Mouse (Mus musculus) brown adipose tissue, adult 24 weeks (tissue): ENCODE data around the gene Thop1. TPM values are rescaled to one million over a fixed set of nuclear protein-coding genes. Genes with fewer than 3 reads are reported as not detected.
"Not testable (repeated sequence)": the region's sequence is repeated elsewhere in the genome, so short reads cannot be mapped to it uniquely, and the experiment has no call there.

Experiments
- H3K27ac ChIP-seq: fragments of 200-500 bp; replicated peaks from 2 replicates; pipeline ENCODE4 v1.5.1; 2012; ENCODE audit warnings: low read depth, mild to moderate bottlenecking, low read length
- H3K4me1 ChIP-seq: fragments of 200-500 bp; 2 replicates; pipeline ENCODE4 v1.6.1; 2012; ENCODE audit warnings: low read length, mixed read lengths; ENCODE audit not compliant: control insufficient read depth, insufficient read depth, insufficient read length
- H3K4me3 ChIP-seq: fragments of 200-500 bp; 2 replicates; pipeline ENCODE4 v1.5.1; 2012; ENCODE audit warnings: low read depth, mild to moderate bottlenecking, low read length, moderate library complexity; ENCODE audit not compliant: insufficient read depth
- polyA plus RNA-seq: library from polyadenylated mRNA; stranded (reverse); fragments of >200 nt; gene quantifications from 2 replicates; pipeline ENCODE4 v1.2.4, GENCODE M21; 2012; ENCODE audit not compliant: missing spikeins, insufficient read depth, insufficient read length

Thop1 gene
- polyA plus RNA-seq, 1 experiment, result 11.3 TPM

- H3K4me3 ChIP-seq, result no peak overlapping the region
- no peak overlapping the region for H3K27ac ChIP-seq
- H3K4me1 ChIP-seq, result no peaks in the 10 kb centered on the region
These were observed 28.2 kb upstream of the Thop1 start for GRCm38 (mm10) chr10:81041458-81042175.

- H3K4me1 ChIP-seq, H3K27ac ChIP-seq: not testable (repeated sequence)
These were observed 24.6 kb upstream of the Thop1 start for GRCm38 (mm10) chr10:81045246-81045645.

GRCm38 (mm10) chr10:81050645-81051044 lies 19.2 kb upstream of the Thop1 start:
- no peak overlapping the region for H3K27ac ChIP-seq
- no peak overlapping the region for H3K4me3 ChIP-seq
- H3K4me1 ChIP-seq, result peaks cover 19% of the 10 kb centered on the region

More at GRCm38 (mm10) chr10:81045246-81045645, 24.6 kb upstream of the Thop1 start:
- H3K4me3 ChIP-seq, result not testable (repeated sequence)

- H3K4me3 ChIP-seq, result no peak overlapping the region
- H3K4me1 ChIP-seq, result peaks cover 20% of the 10 kb centered on the region
- no peak overlapping the region for H3K27ac ChIP-seq
These were observed 18.7 kb upstream of the Thop1 start for GRCm38 (mm10) chr10:81051133-81051532.

GRCm38 (mm10) chr10:81052577-81052976 lies 17.3 kb upstream of the Thop1 start:
- Histone ChIP-seq H3K4me3 (no peak overlapping the region), H3K4me1 (peaks cover 29% of the 10 kb centered on the region), H3K27ac (peak overlapping the region; percentile 43)

GRCm38 (mm10) chr10:81055169-81055568 lies 14.7 kb upstream of the Thop1 start:
- Histone ChIP-seq H3K4me3 (no peak overlapping the region), H3K27ac (peak overlapping the region; percentile 81), H3K4me1 (peaks cover 41% of the 10 kb centered on the region)

- peak overlapping the region; percentile 10; the same call in 1 of the 2 replicates for H3K4me3 ChIP-seq
- peak overlapping the region; percentile 81 for H3K27ac ChIP-seq
- H3K4me1 ChIP-seq, result peaks cover 41% of the 10 kb centered on the region
These were observed 14.0 kb upstream of the Thop1 start for GRCm38 (mm10) chr10:81055802-81056340.

GRCm38 (mm10) chr10:81057406-81058130 lies 12.3 kb upstream of the Thop1 start:
- H3K4me3 ChIP-seq, result peak overlapping the region; percentile 73
- H3K27ac ChIP-seq, result peak overlapping the region; percentile 81
- H3K4me1 ChIP-seq, result peaks cover 40% of the 10 kb centered on the region

- H3K4me3 ChIP-seq, result peak overlapping the region; percentile 73
- H3K4me1 ChIP-seq, result peaks cover 33% of the 10 kb centered on the region
- H3K27ac ChIP-seq, result peak overlapping the region; percentile 95
These were observed 10.9 kb upstream of the Thop1 start for GRCm38 (mm10) chr10:81058896-81059295.

- peaks cover 30% of the 10 kb centered on the region for H3K4me1 ChIP-seq
- H3K27ac ChIP-seq, result peak within 1 kb of the TSS; percentile 95
- peak within 1 kb of the TSS; percentile 73 for H3K4me3 ChIP-seq
These were observed 10.0 kb upstream of the Thop1 start, which contains the start of gene Sgta for GRCm38 (mm10) chr10:81059603-81060543. TSS of gene Sgta (minus strand) at chr10:81060181.

- no peak overlapping the region for H3K27ac ChIP-seq
- H3K4me1 ChIP-seq, result peaks cover 11% of the 10 kb centered on the region
- no peak overlapping the region for H3K4me3 ChIP-seq
These were observed 7.1 kb upstream of the Thop1 start for GRCm38 (mm10) chr10:81062710-81063109.

GRCm38 (mm10) chr10:81064519-81064918 lies 5.3 kb upstream of the Thop1 start:
- H3K4me1 ChIP-seq, H3K4me3 ChIP-seq, H3K27ac ChIP-seq: not testable (repeated sequence)

GRCm38 (mm10) chr10:81068706-81069105 lies 1.1 kb upstream of the Thop1 start:
- no peak overlapping the region for H3K4me3 ChIP-seq
- peaks cover 2% of the 10 kb centered on the region; the same call in 1 of the 2 replicates for H3K4me1 ChIP-seq
- H3K27ac ChIP-seq, result no peak overlapping the region

- H3K27ac ChIP-seq, result no peak overlapping the region
- no peak overlapping the region for H3K4me3 ChIP-seq
- H3K4me1 ChIP-seq, result peaks cover 2% of the 10 kb centered on the region; the same call in 1 of the 2 replicates
These were observed 2.5 kb downstream of the Thop1 start for GRCm38 (mm10) chr10:81072290-81072689.
